Mouse (Mus musculus) ES-E14 (cell line): ENCODE measurements around the gene Spon1.

Source experiments
- HCFC1 ChIP-seq: IDR thresholded peaks from 2 replicates; pipeline ENCODE4 v1.6.1; 2012; ENCODE audit warnings: low read length, inconsistent platforms, borderline replicate concordance; ENCODE audit not compliant: insufficient read depth
- ZC3H11A ChIP-seq: IDR thresholded peaks from 2 replicates; pipeline ENCODE4 v1.6.1; 2012; ENCODE audit warnings: low read depth, mild to moderate bottlenecking, inconsistent platforms, low read length, borderline replicate concordance
- ZNF384 ChIP-seq: IDR thresholded peaks from 2 replicates; pipeline ENCODE4 v1.6.1; 2012; ENCODE audit warnings: low read depth, low read length, inconsistent platforms

GRCm38 (mm10) chr7:113767546-113767945 lies 1.7 kb downstream of the Spon1 start:
- no peak for TF ChIP-seq ZC3H11A
- TF ChIP-seq HCFC1, result no peak
- TF ChIP-seq ZNF384, result no peak
